Mouse (Mus musculus) midbrain, embryonic 13.5 days (tissue): ENCODE measurements at regions not wholly inside any gene's neighbourhood (a gene's known extent, or its start where the extent isn't known, plus 50 kb on each side); places are given as distances from the start of the nearest gene placed in this dataset.

ENCODE experiments used
- ATAC-seq: fragments of 200-750 bp; cut with Nextera tagmentation; 2 replicates; pipeline ENCODE4 v1.8.0; 2017; ENCODE audit warnings: mild to moderate bottlenecking, moderate TSS enrichment, moderate library complexity
- H3K27ac ChIP-seq: fragments of 300-500 bp; sonication (generic); 2 replicates; pipeline ENCODE4 v1.5.1; 2015; ENCODE audit warnings: inconsistent platforms, mild to moderate bottlenecking, moderate library complexity
- H3K27me3 ChIP-seq: fragments of 300-500 bp; sonication (generic); 2 replicates; pipeline ENCODE4 v1.6.1; 2015; ENCODE audit warnings: mild to moderate bottlenecking, inconsistent platforms
- H3K36me3 ChIP-seq: fragments of 300-500 bp; sonication (generic); 2 replicates; pipeline ENCODE4 v1.6.1; 2015; ENCODE audit warnings: mild to moderate bottlenecking, inconsistent platforms
- H3K4me1 ChIP-seq: fragments of 300-500 bp; sonication (generic); replicated peaks from 2 replicates; pipeline ENCODE4 v1.6.1; 2015; ENCODE audit warnings: inconsistent platforms
- H3K4me2 ChIP-seq: fragments of 300-500 bp; sonication (generic); replicated peaks from 2 replicates; pipeline ENCODE4 v1.6.1; 2015; ENCODE audit warnings: moderate library complexity, mild to moderate bottlenecking, inconsistent platforms
- H3K4me3 ChIP-seq: fragments of 300-500 bp; sonication (generic); replicated peaks from 2 replicates; pipeline ENCODE4 v1.5.1; 2015; ENCODE audit warnings: mild to moderate bottlenecking, inconsistent platforms
- H3K9ac ChIP-seq: fragments of 300-500 bp; sonication (generic); replicated peaks from 2 replicates; pipeline ENCODE4 v1.6.1; 2015; ENCODE audit warnings: mild to moderate bottlenecking, inconsistent platforms
- H3K9me3 ChIP-seq: fragments of 300-500 bp; sonication (generic); 2 replicates; pipeline ENCODE4 v1.6.1; 2016; ENCODE audit warnings: mild to moderate bottlenecking, inconsistent platforms
- WGBS: fragments of 180-500 bp; shearing (Covaris S2); methylation state at CpG from one replicate; pipeline ENCODE4 v1.1.7; 2015; 5-methylcytosine and 5-hydroxymethylcytosine counted together

GRCm38 (mm10) chr9:30313360-30313759 is 113.5 kb upstream of the Snx19 start:
- 92% methylated on average over 1 of the region's 1 CpGs for WGBS
- Histone ChIP-seq H3K9ac (no peak overlapping the region), H3K4me3 (no peak overlapping the region), H3K27me3 (no peaks in the 10 kb centered on the region), H3K9me3 (no peaks in the 10 kb centered on the region), H3K4me2 (no peak overlapping the region), H3K36me3 (no peaks in the 10 kb centered on the region), H3K4me1 (peaks cover 10% of the 10 kb centered on the region), H3K27ac (no peak overlapping the region)
- no peak for ATAC-seq

- ATAC-seq: peak; percentile 80
- no peaks in the 10 kb centered on the region for H3K36me3 ChIP-seq
- H3K4me2 ChIP-seq: no peak overlapping the region
- 64% methylated on average over 15 of the region's 15 CpGs for WGBS
- H3K4me1 ChIP-seq: peaks cover 3% of the 10 kb centered on the region; the same call in 1 of the 2 replicates
- H3K27ac ChIP-seq: no peak overlapping the region
- H3K4me3 ChIP-seq: no peak overlapping the region
- H3K9ac ChIP-seq: no peak overlapping the region
- no peaks in the 10 kb centered on the region for H3K9me3 ChIP-seq
- no peaks in the 10 kb centered on the region for H3K27me3 ChIP-seq
Measured at GRCm38 (mm10) chr9:30314355-30315171, 112.3 kb upstream of the Snx19 start.

GRCm38 (mm10) chr9:30315172-30315644 is 111.7 kb upstream of the Snx19 start:
- no peak for ATAC-seq
- Histone ChIP-seq H3K27ac (no peak overlapping the region), H3K27me3 (no peaks in the 10 kb centered on the region), H3K9ac (no peak overlapping the region), H3K4me1 (0 out of 2 replicates have a peak, but pooled peaks cover 3% of the 10 kb centered on the region), H3K36me3 (no peaks in the 10 kb centered on the region), H3K4me2 (no peak overlapping the region), H3K4me3 (no peak overlapping the region), H3K9me3 (no peaks in the 10 kb centered on the region)
- 43% methylated on average over 6 of the region's 6 CpGs for WGBS

- H3K27ac ChIP-seq: no peak overlapping the region
- H3K9me3 ChIP-seq: no peaks in the 10 kb centered on the region
- no peak for ATAC-seq
- 81% methylated on average over 2 of the region's 2 CpGs for WGBS
- no peak overlapping the region for H3K4me3 ChIP-seq
- no peaks in the 10 kb centered on the region for H3K36me3 ChIP-seq
- no peak overlapping the region for H3K9ac ChIP-seq
- H3K27me3 ChIP-seq: no peaks in the 10 kb centered on the region
- no peak overlapping the region for H3K4me2 ChIP-seq
- no peaks in the 10 kb centered on the region for H3K4me1 ChIP-seq
Measured at GRCm38 (mm10) chr9:30344866-30345265, 82.0 kb upstream of the Snx19 start.

- Histone ChIP-seq H3K9me3 (no peaks in the 10 kb centered on the region), H3K4me1 (no peaks in the 10 kb centered on the region), H3K36me3 (no peaks in the 10 kb centered on the region), H3K9ac (no peak overlapping the region), H3K27me3 (no peaks in the 10 kb centered on the region), H3K4me2 (no peak overlapping the region), H3K4me3 (no peak overlapping the region), H3K27ac (no peak overlapping the region)
- no peak for ATAC-seq
- 81% methylated on average over 4 of the region's 4 CpGs for WGBS
Measured at GRCm38 (mm10) chr9:30353965-30354364, 72.9 kb upstream of the Snx19 start.

GRCm38 (mm10) chr9:30355642-30356041 is 71.3 kb upstream of the Snx19 start:
- no peaks in the 10 kb centered on the region for H3K36me3 ChIP-seq
- no peak overlapping the region for H3K27ac ChIP-seq
- H3K4me3 ChIP-seq: no peak overlapping the region
- no peak for ATAC-seq
- 95% methylated on average over 2 of the region's 2 CpGs for WGBS
- no peak overlapping the region for H3K4me2 ChIP-seq
- H3K9me3 ChIP-seq: no peaks in the 10 kb centered on the region
- no peaks in the 10 kb centered on the region for H3K27me3 ChIP-seq
- no peaks in the 10 kb centered on the region for H3K4me1 ChIP-seq
- H3K9ac ChIP-seq: no peak overlapping the region

- 81% methylated on average over 11 of the region's 11 CpGs for WGBS
- Histone ChIP-seq H3K4me2 (no peak overlapping the region), H3K27ac (no peak overlapping the region), H3K9ac (no peak overlapping the region), H3K27me3 (no peaks in the 10 kb centered on the region), H3K36me3 (no peaks in the 10 kb centered on the region), H3K4me3 (no peak overlapping the region), H3K9me3 (no peaks in the 10 kb centered on the region), H3K4me1 (no peaks in the 10 kb centered on the region)
- ATAC-seq: no peak
Measured at GRCm38 (mm10) chr9:30369554-30370440, 57.1 kb upstream of the Snx19 start.

GRCm38 (mm10) chr9:30370789-30371188 is 56.1 kb upstream of the Snx19 start:
- Histone ChIP-seq H3K27ac (no peak overlapping the region), H3K4me3 (no peak overlapping the region), H3K4me2 (no peak overlapping the region), H3K9ac (no peak overlapping the region), H3K27me3 (no peaks in the 10 kb centered on the region), H3K9me3 (no peaks in the 10 kb centered on the region), H3K36me3 (no peaks in the 10 kb centered on the region), H3K4me1 (no peaks in the 10 kb centered on the region)
- ATAC-seq: no peak
- 71% methylated on average over 2 of the region's 2 CpGs for WGBS

- no peak overlapping the region for H3K9ac ChIP-seq
- no peak for ATAC-seq
- 70% methylated on average over 3 of the region's 3 CpGs for WGBS
Measured at GRCm38 (mm10) chr9:30376908-30377307, 50.0 kb upstream of the Snx19 start.

More at GRCm38 (mm10) chr9:30376908-30377307, 50.0 kb upstream of the Snx19 start:
- H3K27ac ChIP-seq: no peak overlapping the region
- H3K27me3 ChIP-seq: no peaks in the 10 kb centered on the region
- no peaks in the 10 kb centered on the region for H3K9me3 ChIP-seq
- no peaks in the 10 kb centered on the region for H3K4me1 ChIP-seq
- no peak overlapping the region for H3K4me2 ChIP-seq
- no peaks in the 10 kb centered on the region for H3K36me3 ChIP-seq
- H3K4me3 ChIP-seq: no peak overlapping the region
